Mouse (Mus musculus) embryo, embryonic 10.5 days (tissue): ENCODE data around the gene Mrpl23.
A peak's percentile ranks its signal among the peaks of the same experiment; 100 is the strongest.

Experiments used
- DNase-seq: peaks from one replicate; pipeline ENCODE4 v3.0.0-alpha.2; 2015; ENCODE audit warnings: low spot score

The Mrpl23 gene

DNA sequence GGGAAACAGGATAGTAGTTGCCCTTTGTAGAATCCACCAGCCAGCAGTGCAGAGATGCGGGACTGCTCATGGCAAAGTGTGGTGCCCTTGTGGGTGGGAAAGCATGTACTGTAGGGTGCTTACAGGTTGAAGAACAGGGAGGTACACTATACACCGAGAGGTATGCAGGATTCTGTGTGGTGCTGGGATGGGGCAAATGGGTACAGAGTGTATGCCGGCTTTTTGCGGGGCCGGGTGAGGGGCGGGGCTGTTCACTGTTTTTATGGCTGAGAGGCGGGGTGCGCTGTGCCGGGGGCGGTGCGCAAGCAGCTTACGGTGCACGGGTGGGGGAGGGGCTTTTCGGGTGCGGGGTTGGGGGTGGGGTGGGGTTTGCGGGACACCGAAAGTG is at the start of gene Mrpl23:
Mrpl23 (plus strand) TSS at position 16 of the 388 bp plus-strand sequence.
- DNase-seq = no peak

DNA sequence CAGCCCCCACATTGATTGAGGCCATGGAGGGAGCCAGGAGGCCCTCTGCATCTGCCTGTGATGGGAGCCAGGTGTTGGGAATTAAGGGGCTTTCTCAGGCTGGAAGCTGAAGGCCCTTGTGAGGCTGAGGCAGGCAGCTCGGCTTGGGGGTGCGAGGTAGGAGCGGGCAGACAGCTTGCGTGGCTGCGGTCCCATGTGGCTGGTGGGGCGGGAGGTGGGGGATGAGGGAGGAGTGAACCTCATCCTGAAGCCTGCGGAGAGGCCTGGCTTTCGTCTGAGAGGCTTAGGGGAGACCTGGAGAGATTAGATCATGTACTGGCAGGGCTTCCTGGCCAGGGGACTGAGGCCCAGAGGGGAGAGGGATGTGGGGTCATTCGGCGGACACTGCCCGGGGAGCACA is 49.4 kb upstream of the Mrpl23 start:
- peak; percentile 57 for DNase-seq

DNA sequence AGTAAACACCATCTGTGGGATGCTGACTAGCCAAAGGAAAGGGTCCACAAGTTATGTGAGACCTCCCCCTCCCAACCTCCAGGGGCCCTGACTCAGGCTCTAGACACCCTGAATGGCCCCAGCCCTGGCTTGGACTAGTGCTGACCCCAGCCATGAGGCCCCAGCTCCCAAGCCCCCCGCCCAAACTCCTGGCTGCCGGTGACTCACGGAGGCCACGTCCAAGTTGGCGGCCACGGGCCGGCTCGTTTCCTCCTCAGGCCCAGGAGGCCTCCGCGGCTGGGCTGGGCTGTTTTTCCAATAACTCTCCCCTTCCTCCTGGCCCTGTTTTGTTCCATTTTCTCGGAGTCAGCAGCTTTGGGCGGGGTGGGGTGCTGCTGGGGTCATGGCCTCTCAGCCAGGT is 47.7 kb upstream of the Mrpl23 start:
- no peak for DNase-seq

DNA sequence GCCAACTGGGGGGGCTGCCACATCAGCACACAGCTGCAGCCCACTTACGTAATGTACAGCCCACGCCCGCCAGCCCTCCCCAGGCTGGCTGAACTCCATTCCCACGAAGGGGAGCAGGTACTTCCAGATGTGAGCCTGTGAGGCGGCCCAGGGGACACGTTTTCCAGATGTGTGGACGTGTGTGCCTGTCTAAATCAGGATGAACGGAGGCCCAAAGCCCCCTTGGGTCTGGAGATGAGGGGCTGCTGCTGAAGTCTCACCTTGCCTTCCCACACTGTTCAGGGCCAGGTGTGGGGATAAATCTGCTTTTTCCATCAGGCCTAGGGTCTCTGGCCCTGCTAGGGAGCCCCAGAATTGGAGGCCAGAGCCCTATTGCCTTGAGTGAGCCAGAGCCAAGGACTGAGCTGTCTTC is 45.7 kb upstream of the Mrpl23 start:
- DNase-seq = no peak

DNA sequence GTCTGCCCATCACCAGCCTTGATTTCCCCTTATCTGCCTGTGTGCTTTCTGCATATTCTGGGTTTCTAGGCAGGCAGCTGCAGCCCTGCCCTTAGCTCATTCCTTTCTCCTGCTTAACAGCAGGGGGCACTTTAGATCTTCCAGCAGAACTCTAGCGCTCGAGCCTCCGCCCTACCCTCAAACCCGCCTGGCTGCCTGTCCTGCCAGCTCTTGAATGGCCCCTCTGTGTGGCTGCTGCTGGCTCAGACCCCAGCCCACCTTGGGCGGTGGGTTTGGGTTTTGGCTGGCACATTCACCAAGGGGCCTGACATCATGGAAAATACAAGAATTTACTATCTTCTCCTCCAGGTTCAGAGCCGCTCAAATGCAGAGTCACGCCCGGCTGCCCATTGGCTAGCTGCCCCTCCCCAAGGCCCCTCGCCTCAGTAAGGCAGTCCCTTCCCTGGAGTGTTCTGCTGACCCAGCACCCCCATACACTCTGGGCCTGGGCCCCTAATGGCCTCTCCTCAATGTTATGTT is 45.1 kb upstream of the Mrpl23 start:
- DNase-seq = peak; percentile 88

DNA sequence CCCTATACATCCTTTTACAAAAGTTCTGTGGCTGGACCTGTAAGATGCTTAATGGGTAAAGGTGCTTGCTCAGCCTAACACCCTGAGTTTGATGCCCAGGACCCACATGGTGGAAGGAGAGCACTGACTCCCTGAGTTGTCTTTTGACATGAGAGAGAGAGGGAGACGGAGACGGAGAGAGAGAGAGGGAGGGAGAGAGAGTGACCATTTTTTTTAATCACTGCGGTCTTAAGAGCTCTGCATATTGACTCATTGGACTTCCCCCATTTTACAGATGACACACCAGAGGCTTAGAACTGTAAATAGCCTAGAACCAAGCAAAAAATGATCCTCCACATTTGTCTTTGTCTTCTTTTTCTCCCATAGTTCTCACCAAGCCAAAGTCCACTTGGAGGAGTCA is 44.4 kb upstream of the Mrpl23 start:
- DNase-seq = no peak

DNA sequence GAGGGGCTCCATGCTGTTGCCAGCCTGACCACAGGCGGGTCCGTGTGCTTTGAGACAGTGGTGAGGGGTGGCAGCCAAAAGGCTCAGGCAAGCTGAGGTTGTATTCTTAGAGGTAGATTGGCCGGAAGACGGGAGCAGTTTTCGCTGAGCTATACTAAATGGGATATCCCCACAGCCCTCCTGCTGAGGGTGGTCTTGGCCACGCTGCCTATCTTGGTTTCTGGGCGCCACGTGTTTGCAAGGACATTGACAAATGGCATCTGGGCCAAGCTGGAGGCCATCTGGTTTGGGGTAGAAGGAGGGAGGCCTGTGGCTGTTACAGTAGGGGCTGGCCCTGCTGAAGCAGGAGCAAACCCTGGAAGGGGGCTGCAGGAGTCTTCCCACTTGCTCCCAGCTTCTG is 39.0 kb upstream of the Mrpl23 start:
- peak; percentile 56 for DNase-seq

DNA sequence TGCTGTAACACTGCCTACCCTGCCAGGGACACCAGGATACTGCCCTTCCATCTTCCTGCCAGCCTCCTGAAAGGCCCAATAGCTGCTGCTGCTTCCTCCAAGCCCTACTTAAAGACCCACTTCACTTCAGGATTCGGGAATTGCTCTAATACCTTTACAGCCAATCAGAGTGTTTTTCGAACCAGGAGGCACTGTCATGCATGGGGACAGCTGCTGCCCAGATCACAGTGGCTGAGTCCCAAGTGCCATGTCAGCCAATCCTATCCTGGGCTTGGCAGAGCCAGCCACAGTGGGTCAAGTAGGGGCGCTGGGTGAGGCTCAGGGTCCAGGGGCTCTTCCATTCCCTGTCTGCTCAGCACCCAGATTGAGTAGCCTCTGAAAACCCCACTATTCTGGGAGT is 36.3 kb upstream of the Mrpl23 start:
- DNase-seq = no peak

DNA sequence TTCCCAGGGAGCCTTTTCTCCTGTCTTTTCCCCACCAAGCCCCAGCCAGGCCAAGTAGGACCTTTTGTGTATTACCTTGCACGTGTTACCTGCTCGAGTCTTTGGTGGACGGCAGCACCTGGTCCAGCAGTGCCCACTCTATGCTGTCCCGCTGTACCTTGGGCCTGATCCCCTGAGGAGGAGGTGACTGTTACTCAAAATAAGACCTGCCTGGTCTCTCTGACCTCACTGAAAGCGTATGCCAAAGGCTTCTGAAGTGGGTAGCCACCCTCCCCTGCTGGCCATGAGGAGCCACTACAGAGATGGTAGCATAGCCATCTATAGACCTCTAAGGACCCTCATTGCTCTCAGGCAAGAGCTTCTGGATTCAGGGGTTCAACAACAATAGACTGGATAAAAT is 35.7 kb upstream of the Mrpl23 start:
- DNase-seq = no peak

DNA sequence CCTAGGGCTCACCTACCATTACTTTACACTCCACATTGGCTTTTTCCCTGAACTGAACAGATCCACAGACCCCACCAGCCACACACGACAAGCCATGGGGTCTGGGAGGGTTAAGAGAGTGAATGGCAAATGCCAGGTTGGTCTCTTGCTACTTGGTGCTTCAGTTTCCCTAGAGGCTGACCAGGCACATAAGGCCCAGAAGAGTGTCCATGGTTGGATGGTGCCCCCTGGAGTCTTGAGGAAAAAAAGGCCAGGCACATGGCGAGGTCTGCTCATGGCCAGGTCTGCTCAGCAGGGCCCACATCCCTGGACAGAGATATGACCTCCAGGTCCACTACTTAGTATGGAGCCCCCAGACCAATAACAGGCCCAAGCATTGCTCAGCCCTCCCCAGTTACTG is 34.7 kb upstream of the Mrpl23 start:
- no peak for DNase-seq

DNA sequence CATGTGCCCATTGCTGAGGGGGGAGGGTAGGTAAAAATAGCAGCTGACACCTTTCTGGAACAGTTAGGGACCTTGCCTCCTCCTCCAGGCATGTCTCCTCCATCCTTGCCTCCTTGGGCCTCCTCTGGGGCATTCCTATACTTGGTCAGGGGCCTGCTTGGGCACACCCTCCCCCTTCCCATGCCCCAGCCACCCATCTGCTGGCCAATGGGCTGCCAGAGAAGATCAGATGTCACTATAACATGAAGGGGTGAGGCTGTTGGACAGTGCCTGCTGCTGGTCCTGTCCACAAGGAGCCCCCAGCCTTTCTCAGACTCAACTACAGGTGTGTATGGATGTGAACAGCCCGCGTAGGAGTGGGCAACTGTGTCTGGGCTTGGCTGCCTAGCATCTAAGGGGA is 33.9 kb upstream of the Mrpl23 start, which contains the start of gene Tnnt3:
Tnnt3 (plus strand) TSS at position 262 of the 400 bp plus-strand sequence.
- no peak for DNase-seq

DNA sequence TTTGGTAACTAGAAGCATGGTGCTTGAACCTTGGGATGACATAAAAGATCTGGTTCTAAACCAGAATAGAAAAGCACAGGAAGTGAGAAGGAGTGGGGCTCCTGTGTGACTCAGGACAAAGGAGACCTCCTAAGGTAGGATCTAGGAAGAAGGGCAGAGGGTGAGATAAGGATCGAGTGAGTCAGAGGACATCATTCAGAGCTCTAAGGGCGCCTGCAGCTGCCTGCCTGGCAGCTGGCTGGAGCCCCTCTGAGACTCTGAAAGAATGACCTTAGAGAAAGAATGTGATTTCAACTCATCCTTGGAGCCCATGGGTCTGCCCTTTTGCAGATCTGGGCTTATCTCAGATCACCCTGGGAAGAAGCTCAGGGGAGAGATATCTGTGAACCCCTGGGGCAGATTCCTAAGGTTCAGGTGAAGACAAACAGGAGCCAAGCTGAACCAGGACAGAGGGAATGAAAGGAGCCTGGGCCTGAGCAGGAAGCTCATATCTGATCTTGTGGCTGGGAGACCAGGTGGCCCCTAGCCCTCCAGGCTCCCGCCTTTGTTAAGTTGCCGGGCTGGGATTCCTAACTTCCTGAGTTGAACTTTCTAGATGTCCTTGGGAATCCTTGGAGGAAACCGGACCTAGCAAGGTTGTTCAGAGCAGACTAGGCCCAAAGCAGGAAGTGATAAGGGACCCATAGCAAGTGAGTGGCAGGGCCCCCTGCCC is 33.3 kb upstream of the Mrpl23 start:
- DNase-seq = no peak

DNA sequence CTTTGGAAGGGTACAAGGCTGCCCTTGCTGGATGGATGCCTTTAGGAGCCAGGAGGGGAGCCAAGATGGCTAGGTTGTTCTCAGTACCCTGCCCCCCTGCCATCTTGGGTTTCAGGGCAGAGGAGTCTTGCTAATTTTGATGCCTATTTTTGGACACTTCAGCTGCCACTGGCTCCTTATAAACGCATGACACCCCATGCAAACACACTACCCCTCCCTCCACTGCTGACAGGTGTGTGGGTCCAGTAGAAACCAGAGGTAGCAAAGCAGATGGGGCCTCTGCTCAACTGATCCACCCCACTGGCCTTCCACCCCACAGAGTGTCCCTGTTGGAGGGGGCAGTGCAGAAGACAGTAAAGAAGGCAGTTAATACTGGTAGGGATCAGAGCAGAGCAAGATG is 32.5 kb upstream of the Mrpl23 start:
- no peak for DNase-seq

DNA sequence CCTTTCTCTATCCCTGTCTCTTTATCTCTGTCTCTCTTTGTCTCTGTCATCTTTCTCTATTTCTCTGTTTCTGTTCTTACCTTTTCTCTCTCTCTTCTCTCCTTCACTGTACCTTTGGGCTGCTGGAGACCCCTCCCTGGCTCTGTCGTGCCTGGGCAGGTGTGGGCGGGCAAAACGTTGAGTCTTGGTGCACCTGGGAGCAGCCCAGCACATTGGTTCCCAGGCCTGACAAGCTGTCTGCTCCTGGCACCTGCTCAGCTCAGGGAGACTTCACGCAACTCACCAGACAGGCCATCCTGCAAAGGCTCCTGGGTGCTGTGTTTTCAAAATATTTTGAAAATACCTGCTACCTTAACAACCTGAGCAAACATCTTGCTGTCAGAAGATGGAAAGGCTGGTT is 29.3 kb upstream of the Mrpl23 start:
- DNase-seq = no peak

DNA sequence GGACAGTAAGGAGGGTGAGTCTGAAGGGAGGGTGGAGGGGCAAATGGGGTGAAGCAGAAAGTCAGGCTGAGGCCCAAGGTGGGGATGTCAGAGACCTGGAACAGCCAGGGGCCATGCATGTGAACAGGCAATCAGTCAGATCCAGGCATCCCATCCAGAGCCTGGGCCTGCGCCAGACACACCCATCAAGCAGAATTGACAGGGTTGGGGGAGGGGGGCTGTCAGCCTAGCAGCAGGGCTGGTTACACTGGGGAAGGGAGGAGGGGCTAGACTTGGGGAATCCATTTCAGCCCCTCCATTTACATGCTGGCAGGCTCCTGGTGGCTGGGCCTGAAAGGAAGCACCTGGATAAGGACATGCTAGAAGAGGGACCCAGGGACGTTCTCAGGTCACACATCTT is 26.5 kb upstream of the Mrpl23 start:
- DNase-seq = peak; percentile 72

DNA sequence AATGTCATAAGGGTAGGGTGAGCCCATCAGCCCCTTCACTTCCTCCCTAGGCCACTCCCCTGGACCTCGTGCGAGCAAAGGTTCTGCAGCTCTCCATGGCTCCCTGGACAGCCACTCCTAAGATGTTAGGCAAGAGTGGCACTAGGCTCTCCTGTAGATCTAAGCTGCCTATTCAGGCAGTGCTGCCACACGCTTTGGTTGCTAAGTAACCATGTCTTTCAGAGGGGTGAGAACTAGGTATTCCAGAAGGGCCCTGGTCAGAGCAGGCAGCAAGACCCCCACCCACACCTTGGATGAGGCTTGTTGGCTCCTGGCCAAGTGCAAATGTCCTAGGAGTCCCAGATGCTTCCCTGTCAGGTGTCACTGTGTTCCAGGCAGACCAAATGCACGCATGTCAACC is 26.0 kb upstream of the Mrpl23 start:
- no peak for DNase-seq

DNA sequence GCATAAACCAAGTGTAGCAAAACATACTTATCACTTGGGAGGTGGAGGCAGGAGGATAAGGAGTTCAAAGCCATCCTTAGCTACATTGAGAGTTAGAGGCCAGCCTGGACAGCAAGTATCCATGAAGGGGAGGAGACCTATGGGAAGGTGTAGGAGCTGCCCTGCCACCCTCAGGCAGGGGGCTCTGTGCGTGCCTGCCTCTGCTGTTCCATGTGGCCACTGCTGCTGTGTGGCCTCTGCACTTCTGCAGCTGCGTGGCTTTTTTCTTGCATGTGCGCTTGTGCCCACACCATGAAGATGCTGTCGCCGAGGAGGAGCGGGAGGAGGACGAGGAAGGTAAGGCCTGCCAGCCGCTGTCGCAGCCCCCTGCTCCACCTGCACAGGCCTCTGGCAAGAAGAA is 25.0 kb upstream of the Mrpl23 start:
- DNase-seq = no peak

DNA sequence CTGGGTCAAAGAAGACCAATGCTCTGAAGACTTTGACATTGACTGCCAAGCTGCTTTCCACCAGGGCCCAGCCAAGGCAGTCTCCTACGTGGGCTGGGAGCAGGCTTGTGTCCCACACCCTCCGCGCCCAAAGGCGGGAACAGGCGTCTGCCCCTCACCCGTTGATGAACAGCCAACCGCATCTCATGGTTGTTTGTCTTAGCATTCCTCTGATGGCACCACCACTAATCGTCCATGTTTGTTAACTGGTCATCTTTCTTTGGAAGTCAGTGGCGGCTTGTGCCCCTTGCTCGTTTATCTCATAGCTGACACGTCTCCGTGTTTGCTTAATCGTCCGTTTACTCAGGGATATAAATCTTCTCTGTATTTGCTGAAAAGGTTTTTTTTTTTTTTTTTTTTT is 23.0 kb upstream of the Mrpl23 start:
- DNase-seq = peak; percentile 71

DNA sequence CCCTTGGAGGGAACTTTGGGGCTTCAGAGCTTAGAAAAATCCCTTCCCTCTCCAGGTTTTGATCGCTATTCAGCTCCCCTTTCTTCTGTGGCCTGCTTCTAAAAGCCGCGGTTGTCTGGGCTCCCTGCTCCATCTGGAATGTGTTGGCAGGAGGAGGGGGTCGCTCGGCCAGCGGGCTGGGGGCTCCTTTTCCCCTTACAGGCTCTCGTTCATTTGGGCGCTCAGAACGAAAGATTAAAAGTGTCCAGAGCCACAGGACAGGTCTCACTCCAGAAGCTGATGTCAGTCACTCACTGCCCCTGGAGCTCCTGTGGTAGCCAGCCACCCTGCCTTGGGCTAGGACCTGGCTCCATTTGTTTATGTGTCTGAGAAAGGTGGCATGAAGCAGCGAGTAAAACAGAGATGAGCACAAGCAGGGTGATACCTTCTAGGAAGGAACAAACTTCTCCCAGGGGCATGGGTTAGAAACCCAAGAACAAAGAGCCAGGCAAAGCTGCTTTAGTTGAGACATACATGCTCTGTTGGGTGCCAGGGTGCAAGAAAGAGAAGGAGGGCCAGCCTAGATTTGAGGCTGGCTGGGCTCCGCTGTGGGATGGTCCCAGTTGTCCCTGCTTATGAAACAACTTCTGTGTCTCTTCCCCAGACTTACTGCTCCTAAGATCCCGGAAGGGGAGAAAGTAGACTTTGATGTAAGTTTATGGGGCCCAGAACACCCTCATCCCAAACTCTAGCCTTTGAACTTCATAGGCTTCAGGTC is 22.3 kb upstream of the Mrpl23 start:
- DNase-seq = peak; percentile 80

DNA sequence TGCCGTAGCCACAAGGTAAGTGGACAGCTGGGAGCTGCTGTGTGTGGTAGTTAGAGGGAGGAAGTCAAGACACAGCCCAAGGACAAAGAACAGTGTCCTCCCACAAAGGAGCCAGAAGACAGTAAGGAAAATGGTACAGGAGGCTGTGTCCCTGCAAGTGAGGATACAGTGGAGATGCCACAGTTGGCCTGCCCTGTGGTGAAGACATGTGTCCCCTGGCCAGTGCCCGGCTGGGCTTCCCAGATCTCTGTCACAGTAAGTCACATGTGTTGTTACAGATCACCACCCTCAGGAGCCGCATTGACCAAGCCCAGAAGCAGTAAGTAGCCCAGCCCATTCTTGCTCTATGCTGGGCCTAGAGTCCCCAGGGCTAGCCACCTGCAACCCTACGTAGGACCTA is 18.4 kb upstream of the Mrpl23 start:
- no peak for DNase-seq

DNA sequence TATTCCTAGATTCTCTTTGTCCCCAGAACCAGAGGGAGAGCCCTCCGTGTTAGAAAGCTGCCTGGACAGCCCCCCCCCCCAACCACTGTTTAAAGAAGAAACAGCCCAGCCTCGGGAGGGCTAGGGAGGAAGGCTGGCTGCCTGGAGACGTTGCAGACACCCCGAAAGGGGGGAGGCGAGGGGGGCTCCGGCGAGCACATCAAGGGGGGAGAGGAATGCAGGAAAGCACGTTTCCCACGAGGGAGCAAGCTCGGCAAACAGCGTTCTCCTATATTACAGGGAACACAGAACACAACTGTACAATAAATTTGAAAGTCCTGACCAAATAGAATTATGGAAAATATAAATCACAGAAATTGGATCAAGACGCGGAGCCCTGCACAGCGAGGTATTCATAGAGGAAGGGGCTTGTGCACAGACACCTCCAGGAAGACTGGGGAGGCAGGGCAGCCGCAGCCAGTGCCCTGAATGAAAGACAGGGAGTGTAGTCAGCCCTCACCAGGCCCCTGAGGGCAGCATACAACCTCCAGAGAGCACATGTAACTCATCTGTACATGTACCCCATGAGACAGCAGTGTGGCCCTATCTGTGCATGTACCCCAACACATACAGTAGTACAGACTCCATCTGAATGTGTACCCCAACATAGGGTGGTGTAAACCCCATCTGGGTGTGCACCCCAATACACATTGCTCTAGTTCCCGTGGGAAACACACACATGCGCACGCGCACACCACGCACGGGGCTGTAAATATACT is 16.1 kb upstream of the Mrpl23 start:
- no peak for DNase-seq

DNA sequence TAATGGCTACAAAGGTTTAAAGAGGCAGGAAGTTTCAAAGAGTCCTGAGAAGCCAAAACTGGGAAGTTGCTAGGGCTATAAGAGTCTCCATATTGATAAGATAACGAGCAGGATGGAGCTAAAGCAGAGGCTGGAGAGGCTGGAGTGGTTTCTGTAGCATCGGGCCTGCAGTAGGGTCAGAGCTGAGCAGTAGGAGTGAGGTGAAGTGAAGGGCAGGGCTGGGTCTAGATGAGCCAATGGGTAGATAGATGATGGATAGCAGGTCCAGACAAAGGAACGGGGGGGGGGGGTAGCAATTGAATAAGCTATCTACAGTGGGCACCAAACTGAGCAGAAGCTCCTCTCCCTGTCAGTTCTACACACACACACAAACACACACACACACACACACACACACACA is 15.0 kb upstream of the Mrpl23 start:
- no peak for DNase-seq

DNA sequence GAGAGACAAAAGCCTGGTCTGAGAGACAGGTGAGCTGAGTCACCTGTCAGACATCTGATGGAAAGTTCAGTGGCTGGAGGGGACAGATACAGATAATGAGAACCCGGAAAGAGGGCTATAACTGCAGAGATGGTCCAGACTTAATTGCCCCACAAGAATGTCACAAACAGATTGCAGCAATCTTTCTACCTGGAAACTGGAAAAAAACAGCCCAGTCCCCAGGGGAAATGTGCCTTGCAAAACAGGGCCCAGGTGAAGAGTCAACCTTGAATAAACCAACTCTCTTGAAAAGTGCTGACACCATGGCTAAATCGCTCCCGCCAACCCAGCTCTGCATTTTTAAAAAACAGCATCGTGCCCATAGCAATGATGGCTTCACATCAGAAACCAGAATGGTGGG is 12.2 kb upstream of the Mrpl23 start:
- no peak for DNase-seq
